ENCODE assay signal across 9 mouse cellular contexts in genomic region chr5:92461321-92461720, GRCm38 (mm10). TPM values are rescaled to one million over a fixed set of nuclear protein-coding genes. Genes with fewer than 3 reads are reported as not detected.
DNase-seq lines count a peak whose midpoint lies in the region; ATAC-seq and TF ChIP-seq lines count a peak whose summit lies in the region.
"Had no signal": no experiment of that assay in that cellular context is flagged by ENCODE, and none has a peak within 500 bp of the region (broad histone marks: within the 10 kb centered on the region; RNA-seq: fewer than 3 reads in every experiment).

No protein-coding gene starts in this region.

- WGBS in bone marrow, adult 2 months, result 40% methylated on average over 5 of the region's 5 CpGs
- 15% methylated on average over 5 of the region's 5 CpGs for WGBS in kidney, postnatal 0 days

- 0 out of 2 replicates have a peak, but pooled peaks cover 4% of the 10 kb centered on the region for H3K36me3 ChIP-seq in kidney, postnatal 0 days (ENCODE audit: insufficient read depth, low read length)

- ATAC-seq in kidney, postnatal 0 days (replicated peaks; ENCODE audit: low FRiP score, low read depth), result no peak

- H3K9me3 ChIP-seq in kidney, postnatal 0 days (replicated peaks; ENCODE audit: low read length), result no peaks in the 10 kb centered on the region
- H3K9me3 ChIP-seq: heart, embryonic 13.5 days had no signal

- no peaks in the 10 kb centered on the region for H3K27me3 ChIP-seq in kidney, postnatal 0 days (ENCODE audit: insufficient read depth, low read length)
- H3K27me3 ChIP-seq: heart, embryonic 13.5 days had no signal

- no peak overlapping the region for H3K9ac ChIP-seq in kidney, postnatal 0 days (ENCODE audit: low read depth, low read length)
- H3K9ac ChIP-seq: heart, embryonic 13.5 days had no signal

- H3K4me2 ChIP-seq in kidney, postnatal 0 days (ENCODE audit: low read length), result no peak overlapping the region
- H3K4me2 ChIP-seq: heart, embryonic 13.5 days had no signal

- no peak overlapping the region for H3K4me3 ChIP-seq in bone marrow, adult 2 months (replicated peaks; ENCODE audit: control insufficient read depth, low read depth, low read length)
- no peak overlapping the region for H3K4me3 ChIP-seq in kidney, postnatal 0 days (replicated peaks; ENCODE audit: low read depth, low read length)
- H3K4me3 ChIP-seq: heart, embryonic 13.5 days had no signal

- no peaks in the 10 kb centered on the region; the same call in 1 of the 2 replicates for H3K4me1 ChIP-seq in bone marrow, adult 2 months (ENCODE audit: control insufficient read depth, insufficient read depth, low read length)
- no peaks in the 10 kb centered on the region for H3K4me1 ChIP-seq in kidney, postnatal 0 days (replicated peaks; ENCODE audit: insufficient read depth, low read length)

- peak; percentile 45 for DNase-seq in right cerebral cortex, adult 18-20 months
- DNase-seq in right cerebral cortex, postnatal 25 days, result no peak
- DNase-seq in forelimb bud, embryonic 11.5 days (ENCODE audit: low read depth, low spot score), result peak; percentile 59
- peak; percentile 72 for DNase-seq in kidney, postnatal 0 days (ENCODE audit: low spot score)
- peak; percentile 69 to 78 for DNase-seq in lung, adult 18-20 months
- DNase-seq in right cerebral cortex, adult 2 months (ENCODE audit: low spot score in 2 of 2), result peak; percentile 56 to 57
- DNase-seq in urinary bladder, postnatal 4 days (ENCODE audit: low spot score in 2 of 2), result peak; percentile 37 to 65

- H3K27ac ChIP-seq in bone marrow, adult 2 months (ENCODE audit: control insufficient read depth, insufficient read depth, low read depth, low read length, poor library complexity), result no peak overlapping the region
- H3K27ac ChIP-seq in kidney, postnatal 0 days, result no peak overlapping the region
- H3K27ac ChIP-seq: heart, embryonic 13.5 days had no signal

- no peak for TF ChIP-seq POLR2A in bone marrow, adult 2 months (IDR thresholded peaks at IDR 0.05; ENCODE audit: borderline replicate concordance, control insufficient read depth, low read depth, low read length)

- TF ChIP-seq CTCF in bone marrow, adult 2 months (IDR thresholded peaks at IDR 0.05; ENCODE audit: control insufficient read depth, insufficient read depth, low read length), result peak; percentile 83
- peak; percentile 86 for TF ChIP-seq CTCF in kidney, postnatal 0 days (IDR thresholded peaks at IDR 0.05; ENCODE audit: low read depth)

RNA-seq across cellular contexts. Expression of gene Nup54, which starts 26.3 kb away (rescaled TPM):
- 7.8 and 19.4 TPM in 2 replicates for polyA plus RNA-seq in bone marrow, adult 2 months (2011; ENCODE audit: insufficient read depth, insufficient read length, low replicate concordance, missing spikeins)
- 37.3 and 40.4 TPM in 2 replicates for polyA plus RNA-seq in kidney, postnatal 0 days (2015; fragmentation: Nextera tagmentation; extraction: Ambion mirVana)

RNA-seq across cellular contexts. Expression of gene Scarb2, which starts 45.3 kb away (rescaled TPM):
- polyA plus RNA-seq in bone marrow, adult 2 months (2011; ENCODE audit: insufficient read depth, insufficient read length, low replicate concordance, missing spikeins), result 6.8 and 16.7 TPM in 2 replicates
- polyA plus RNA-seq in kidney, postnatal 0 days (2015; fragmentation: Nextera tagmentation; extraction: Ambion mirVana), result 9.1 and 10.2 TPM in 2 replicates
